Comparison of ENCODE assay signal across 26 mouse cellular contexts in genomic region chr16:24478006-24478405, GRCm38 (mm10).
DNase-seq lines count a peak whose midpoint lies in the region; ATAC-seq and TF ChIP-seq lines count a peak whose summit lies in the region.
"Had no signal": no experiment of that assay in that cellular context is flagged by ENCODE, and none has a peak within 500 bp of the region (broad histone marks: within the 10 kb centered on the region; RNA-seq: fewer than 3 reads in every experiment).

No protein-coding gene starts in this region.

- H3K9ac ChIP-seq in heart, embryonic 11.5 days (ENCODE audit: low read depth, low read length): no peak overlapping the region
- H3K9ac ChIP-seq: embryonic facial prominence, embryonic 12.5 days; embryonic facial prominence, embryonic 15.5 days; forebrain, postnatal 0 days; heart, embryonic 15.5 days; hindbrain, embryonic 14.5 days had no signal

- no peak for ATAC-seq in heart, embryonic 11.5 days (replicated peaks; ENCODE audit: insufficient number of reproducible peaks, low FRiP score, low TSS enrichment)
- ATAC-seq: activated CD4-positive, CD25-positive, alpha-beta regulatory T cell, adult 4 months; forebrain, embryonic 14.5 days; forebrain, postnatal 0 days; hindbrain, postnatal 0 days; inflammation-experienced regulatory T-cells, adult 6 months had no signal

- no peak overlapping the region for H3K4me3 ChIP-seq in heart, embryonic 10.5 days
- H3K4me3 ChIP-seq in heart, embryonic 11.5 days (ENCODE audit: low read depth, low read length): no peak overlapping the region
- H3K4me3 ChIP-seq in kidney, adult 2 months (ENCODE audit: insufficient read depth, low read depth, low read length): no peak overlapping the region
- H3K4me3 ChIP-seq: embryonic facial prominence, embryonic 12.5 days; embryonic facial prominence, embryonic 15.5 days; heart, embryonic 15.5 days had no signal

- TF ChIP-seq CTCF in kidney, adult 2 months (conservative IDR thresholded peaks at IDR 0.05; ENCODE audit: insufficient read depth, insufficient read length, low read depth, low read length): no peak

- H3K27me3 ChIP-seq in heart, embryonic 10.5 days (ENCODE audit: insufficient read depth, poor library complexity, severe bottlenecking): no peaks in the 10 kb centered on the region
- no peaks in the 10 kb centered on the region for H3K27me3 ChIP-seq in heart, embryonic 11.5 days (ENCODE audit: control insufficient read depth, insufficient read depth, low read length)
- H3K27me3 ChIP-seq in kidney, adult 2 months (replicated peaks; ENCODE audit: control insufficient read depth, insufficient read depth, low read length): no peaks in the 10 kb centered on the region
- H3K27me3 ChIP-seq: embryonic facial prominence, embryonic 12.5 days; embryonic facial prominence, embryonic 15.5 days; heart, embryonic 15.5 days had no signal

- 55% methylated on average over 1 of the region's 1 CpGs for WGBS in heart, embryonic 10.5 days
- WGBS in heart, embryonic 11.5 days (ENCODE audit: insufficient replicate concordance): 54% methylated on average over 1 of the region's 1 CpGs
- 60% methylated on average over 1 of the region's 1 CpGs for whole genome bisulfite sequencing in kidney, adult 2 months

- no peak overlapping the region for H3K4me2 ChIP-seq in heart, embryonic 11.5 days
- H3K4me2 ChIP-seq: embryonic facial prominence, embryonic 12.5 days; embryonic facial prominence, embryonic 15.5 days; heart, embryonic 15.5 days; hindbrain, embryonic 14.5 days had no signal

- H3K4me1 ChIP-seq in heart, embryonic 10.5 days: peaks cover 46% of the 10 kb centered on the region
- peaks cover 27% of the 10 kb centered on the region for H3K4me1 ChIP-seq in heart, embryonic 11.5 days (ENCODE audit: control insufficient read depth, insufficient read depth, low read length)
- H3K4me1 ChIP-seq in kidney, adult 2 months (ENCODE audit: control insufficient read depth, insufficient read depth, low read length): peaks cover 18% of the 10 kb centered on the region

- peak overlapping the region; percentile 4; the same call in 1 of the 2 replicates for H3K27ac ChIP-seq in heart, embryonic 10.5 days
- no peak overlapping the region for H3K27ac ChIP-seq in heart, embryonic 11.5 days (ENCODE audit: low read depth, low read length)
- no peak overlapping the region for H3K27ac ChIP-seq in kidney, adult 2 months (ENCODE audit: insufficient read depth, low read depth, low read length)
- H3K27ac ChIP-seq: embryonic facial prominence, embryonic 12.5 days; embryonic facial prominence, embryonic 15.5 days; hindbrain, embryonic 14.5 days; hindbrain, postnatal 0 days had no signal

- peak; percentile 21 for DNase-seq in cerebellum, adult 8-10 months
- DNase-seq in cerebellum, postnatal 14 days: no peak
- DNase-seq in heart, embryonic 10.5 days (ENCODE audit: low spot score): no peak
- peak; percentile 40 for DNase-seq in kidney, adult 2 months
- no peak for DNase-seq in kidney, postnatal 4 days
- DNase-seq: adrenal gland, adult 8-10 months; adrenal gland, postnatal 25 days; B cell, adult 2 months; cerebellum, adult 11-12 months; cerebellum, adult 9-10 months; forebrain, postnatal 0 days; gastrocnemius, postnatal 10 days; gastrocnemius, postnatal 36 days; heart, postnatal 14 days; heart, postnatal 4 days; kidney, adult 11 months; kidney, adult 9 months had no signal

- peaks cover 5% of the 10 kb centered on the region; the same call in 1 of the 2 replicates for H3K36me3 ChIP-seq in heart, embryonic 10.5 days
- H3K36me3 ChIP-seq in heart, embryonic 11.5 days (ENCODE audit: control insufficient read depth, insufficient read depth, low read length): no peaks in the 10 kb centered on the region
- H3K36me3 ChIP-seq in kidney, adult 2 months (ENCODE audit: control insufficient read depth, insufficient read depth, low read length): no peaks in the 10 kb centered on the region
- H3K36me3 ChIP-seq: embryonic facial prominence, embryonic 12.5 days; embryonic facial prominence, embryonic 15.5 days had no signal

- no peaks in the 10 kb centered on the region for H3K9me3 ChIP-seq in heart, embryonic 10.5 days
- no peaks in the 10 kb centered on the region for H3K9me3 ChIP-seq in heart, embryonic 11.5 days (replicated peaks; ENCODE audit: control insufficient read depth, low read length)
- H3K9me3 ChIP-seq: embryonic facial prominence, embryonic 12.5 days; embryonic facial prominence, embryonic 15.5 days; heart, embryonic 15.5 days had no signal

- TF ChIP-seq POLR2A in kidney, adult 2 months (IDR thresholded peaks at IDR 0.05; ENCODE audit: low read depth, low read length): no peak

Comparison
In these comparisons a context has a peak if more than half of its experiments do, and no peak if none do; other contexts are left out.
1. DNase-seq: peak in cerebellum, adult 8-10 months (single experiment) and kidney, adult 2 months (single experiment); none in cerebellum, postnatal 14 days (0 of 2), heart, embryonic 10.5 days (single experiment) and kidney, postnatal 4 days (0 of 2).